Mouse (Mus musculus) heart, postnatal 36 days (tissue): ENCODE data around the gene Mansc4. TPM values are rescaled to one million over a fixed set of nuclear protein-coding genes. Genes with fewer than 3 reads are reported as not detected.

Experiments used
- DNase-seq, 2 experiments: peaks; one replicate each; pipeline ENCODE4 v3.0.0; 2021 to 2022
- intact Hi-C: fragments of 180-260 bp; cut with DNase I; formaldehyde crosslinking; loops from one replicate; pipeline ENCODE4 v1.15.1; 2025
- total RNA-seq, 2 experiments: library from RNA; stranded (reverse); gene quantifications; 2 replicates each; pipeline ENCODE4 v1.2.3; 2021

Mansc4 gene
- total RNA-seq, 2 experiments from 2014 or later = not detected

DNA sequence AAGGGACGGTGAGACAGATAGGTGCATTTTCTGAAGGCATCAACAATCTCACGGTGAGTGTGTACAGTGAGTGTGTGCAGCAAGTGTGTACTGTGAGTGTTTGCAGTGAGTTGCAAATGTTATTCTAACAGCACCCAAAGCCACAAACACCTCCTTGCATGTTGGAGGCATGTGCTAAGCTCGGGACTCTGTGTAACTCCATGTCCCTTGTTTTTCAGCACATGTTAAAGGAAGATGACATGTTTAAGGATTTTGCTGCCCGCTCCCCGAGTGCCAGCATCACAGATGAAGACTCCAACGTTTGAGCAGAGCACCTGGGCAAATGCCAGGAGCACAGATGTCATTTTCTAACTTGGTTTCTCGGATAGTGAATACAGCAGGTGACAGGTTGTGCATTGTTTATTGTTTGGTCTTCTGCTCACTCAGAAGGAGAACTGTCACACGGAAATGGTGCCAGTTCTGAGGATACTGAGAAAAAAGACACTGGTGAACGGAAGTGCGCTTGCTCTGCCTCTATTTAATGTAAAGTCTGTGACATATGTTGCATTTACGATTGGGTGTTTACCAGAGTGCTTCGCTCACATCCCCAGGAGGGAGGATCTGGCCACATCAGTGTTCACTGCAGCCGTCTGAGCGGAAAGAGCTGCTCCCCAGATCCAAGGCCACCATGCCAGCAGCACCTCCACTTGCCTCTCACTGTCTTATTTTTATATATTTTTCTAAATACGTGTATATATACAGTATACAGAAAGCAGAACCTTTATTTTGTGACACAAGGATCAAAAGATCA is 56.5 kb downstream of the Mansc4 start:
- intact Hi-C loops = no loop called here

GRCm38 (mm10) chr6:147029591-147029990 is 57.2 kb downstream of the Mansc4 start:
- intact Hi-C loops = no loop called here
- peak; percentile 28 to 31 for DNase-seq

More for the DNA sequence above, 56.5 kb downstream of the Mansc4 start:
- DNase-seq = no peak

DNA sequence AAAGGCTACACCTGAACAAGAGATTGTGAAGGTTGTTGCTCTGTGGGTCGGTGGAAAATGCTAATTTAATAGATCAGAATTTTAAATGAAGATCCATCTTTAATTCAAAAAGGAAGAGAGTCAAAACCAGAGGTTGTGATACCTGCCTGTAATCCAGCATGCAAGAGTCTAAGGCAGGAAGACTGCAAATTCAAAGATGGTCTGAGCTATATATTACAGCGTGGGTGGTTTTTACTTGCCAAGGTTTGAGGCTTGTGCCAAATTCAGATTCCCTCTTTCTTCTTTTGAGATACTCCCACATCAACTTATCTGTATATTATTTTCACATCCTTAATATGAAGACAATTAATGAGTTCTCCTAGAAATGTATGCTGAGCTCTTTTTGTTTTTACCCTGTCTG is 58.4 kb downstream of the Mansc4 start:
- intact Hi-C loops = no loop called here
- DNase-seq = no peak

Other genes starting within 250 kb of the Mansc4 start
- gene Smco2, start 236.9 kb downstream of the Mansc4 start, total RNA-seq = 1 to 10 TPM; 2.5 to 3.4 TPM
- gene Ppfibp1, start 198.5 kb downstream of the Mansc4 start, total RNA-seq = 100 to 1,000 TPM; 111 to 115 TPM
- not detected for gene 1700034J05Rik, start 132.6 kb downstream of the Mansc4 start, total RNA-seq
- gene Rep15, start 54.4 kb downstream of the Mansc4 start, total RNA-seq = 1 to 10 TPM in 1 of 2 experiments, under 1 TPM in 1; 0.87 to 1.2 TPM
- 100 to 1,000 TPM; 195 to 200 TPM for gene Mrps35, start 44.3 kb downstream of the Mansc4 start, total RNA-seq
- gene Klhl42, start 4.3 kb upstream of the Mansc4 start, total RNA-seq = 1 to 10 TPM; 5.7 to 6.9 TPM
- 1 to 10 TPM; 1.2 to 1.7 TPM for gene Pthlh, start 177.2 kb upstream of the Mansc4 start, total RNA-seq